Comparison of ENCODE assay signal across 33 mouse cellular contexts in genomic region chr8:24261359-24261758, GRCm38 (mm10).
"Had no signal": no experiment of that assay in that cellular context is flagged by ENCODE, and none has a peak within 500 bp of the region (broad histone marks: within the 10 kb centered on the region; RNA-seq: fewer than 3 reads in every experiment).

No protein-coding gene starts in this region.

- DNase-seq: heart, postnatal 10 days; heart, postnatal 14 days; heart, postnatal 36 days; heart, postnatal 4 days; kidney, adult 11 months; kidney, adult 18-20 months; kidney, adult 2 months; kidney, adult 8-10 months; kidney, adult 9 months; kidney, postnatal 10 days; kidney, postnatal 14 days; kidney, postnatal 25 days; kidney, postnatal 36 days; kidney, postnatal 4 days; layer of hippocampus, adult 9-11 months; layer of hippocampus, postnatal 36 days had no signal

- H3K27ac ChIP-seq: heart, embryonic 10.5 days; heart, embryonic 13.5 days; heart, embryonic 15.5 days; hindbrain, embryonic 10.5 days; hindbrain, embryonic 12.5 days; hindbrain, embryonic 13.5 days; hindbrain, embryonic 14.5 days; hindbrain, embryonic 15.5 days; hindbrain, postnatal 0 days; kidney, embryonic 15.5 days; kidney, postnatal 0 days; layer of hippocampus, adult 2 months; left cerebral cortex, adult 2 months had no signal

- H3K4me2 ChIP-seq: heart, embryonic 11.5 days; heart, embryonic 12.5 days; heart, embryonic 13.5 days; heart, embryonic 15.5 days; hindbrain, embryonic 12.5 days; hindbrain, embryonic 13.5 days; hindbrain, embryonic 14.5 days; hindbrain, embryonic 15.5 days; kidney, embryonic 15.5 days had no signal

- H3K27me3 ChIP-seq: heart, embryonic 12.5 days; heart, embryonic 13.5 days; heart, embryonic 15.5 days; hindbrain, embryonic 12.5 days; hindbrain, embryonic 13.5 days; hindbrain, embryonic 15.5 days; kidney, embryonic 15.5 days had no signal

- H3K36me3 ChIP-seq: heart, embryonic 10.5 days; heart, embryonic 12.5 days; heart, embryonic 13.5 days; heart, embryonic 15.5 days; hindbrain, embryonic 10.5 days; hindbrain, embryonic 12.5 days; hindbrain, embryonic 13.5 days; hindbrain, embryonic 15.5 days; kidney, embryonic 15.5 days had no signal

- ATAC-seq: hindbrain, embryonic 16.5 days; hindbrain, postnatal 0 days; inflammation-experienced regulatory T-cells, adult 6 months had no signal

- H3K9ac ChIP-seq: heart, embryonic 12.5 days; heart, embryonic 13.5 days; heart, embryonic 15.5 days; hindbrain, embryonic 12.5 days; hindbrain, embryonic 13.5 days; hindbrain, embryonic 14.5 days; hindbrain, embryonic 15.5 days; kidney, embryonic 15.5 days had no signal

- H3K4me3 ChIP-seq: heart, embryonic 10.5 days; heart, embryonic 12.5 days; heart, embryonic 13.5 days; heart, embryonic 15.5 days; hindbrain, embryonic 10.5 days; hindbrain, embryonic 12.5 days; hindbrain, embryonic 13.5 days; hindbrain, embryonic 15.5 days; kidney, embryonic 15.5 days; layer of hippocampus, adult 2 months; left cerebral cortex, adult 2 months had no signal

- H3K9me3 ChIP-seq: heart, embryonic 10.5 days; heart, embryonic 12.5 days; heart, embryonic 15.5 days; hindbrain, embryonic 10.5 days; hindbrain, embryonic 12.5 days; hindbrain, embryonic 13.5 days; hindbrain, embryonic 15.5 days; kidney, embryonic 15.5 days had no signal

- H3K4me1 ChIP-seq: heart, embryonic 10.5 days; heart, embryonic 12.5 days; heart, embryonic 13.5 days; heart, embryonic 15.5 days; hindbrain, embryonic 10.5 days; hindbrain, embryonic 12.5 days; hindbrain, embryonic 13.5 days; hindbrain, embryonic 15.5 days; kidney, embryonic 15.5 days had no signal
